Mouse (Mus musculus): ENCODE measurements around the gene Stum. TPM values are rescaled to one million over a fixed set of nuclear protein-coding genes. Genes with fewer than 3 reads are reported as not detected.

Gene Stum
- polyA plus RNA-seq, 1 experiment from 2014 or later = 0.12 TPM

GRCm38 (mm10) chr1:180492777-180493176 lies 9.5 kb upstream of the Stum start:
- WGBS (ENCODE audit: insufficient replicate concordance) = 46% methylated on average over 9 of the region's 9 CpGs
- no peak overlapping the region for H3K4me2 ChIP-seq

DNA sequence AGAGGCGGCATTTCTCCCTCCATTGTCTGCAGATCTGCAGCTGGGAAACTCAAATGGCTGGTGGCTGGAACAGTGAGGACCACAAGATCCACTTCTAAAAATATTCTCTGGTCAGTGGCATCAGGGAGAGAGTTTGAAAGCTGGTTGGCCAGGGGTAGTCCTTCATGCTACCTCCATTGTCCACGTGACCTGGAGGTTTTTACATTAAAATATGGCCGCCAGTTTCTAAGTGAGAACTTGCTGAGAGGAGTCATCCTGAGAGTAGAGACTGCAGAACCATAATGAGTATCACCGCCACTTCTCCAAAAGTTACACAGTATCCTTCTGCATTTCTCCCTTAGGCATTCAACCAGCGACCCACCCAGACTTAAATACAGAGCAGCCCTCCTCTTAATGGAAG lies 2.0 kb upstream of the Stum start:
- H3K9ac ChIP-seq = no peak overlapping the region
- DNase-seq = no peak
- H3K27me3 ChIP-seq = peaks cover 53% of the 10 kb centered on the region
- no peak overlapping the region for H3K4me3 ChIP-seq (replicated peaks)
- ATAC-seq (ENCODE audit: low read depth) = no peak
- no peaks in the 10 kb centered on the region for H3K9me3 ChIP-seq (replicated peaks)
- no peak overlapping the region for H3K27ac ChIP-seq
- H3K36me3 ChIP-seq = no peaks in the 10 kb centered on the region
- WGBS (ENCODE audit: insufficient replicate concordance) = 62% methylated on average over 5 of the region's 5 CpGs
- no peak overlapping the region for H3K4me2 ChIP-seq
- peaks cover 17% of the 10 kb centered on the region for H3K4me1 ChIP-seq (replicated peaks)

More at GRCm38 (mm10) chr1:180492777-180493176, 9.5 kb upstream of the Stum start:
- no peak overlapping the region for H3K4me3 ChIP-seq (replicated peaks)
- no peaks in the 10 kb centered on the region for H3K27me3 ChIP-seq
- no peaks in the 10 kb centered on the region for H3K4me1 ChIP-seq (replicated peaks)
- no peak overlapping the region for H3K9ac ChIP-seq
- H3K9me3 ChIP-seq (replicated peaks) = no peaks in the 10 kb centered on the region
- no peaks in the 10 kb centered on the region for H3K36me3 ChIP-seq
- no peak for DNase-seq
- H3K27ac ChIP-seq = no peak overlapping the region
- ATAC-seq (ENCODE audit: low read depth) = no peak

- Histone ChIP-seq H3K4me1 (replicated peaks) (peaks cover 17% of the 10 kb centered on the region), H3K4me2 (peak overlapping the region; percentile 53), H3K4me3 (replicated peaks) (peak overlapping the region; percentile 38), H3K36me3 (no peaks in the 10 kb centered on the region), H3K27ac (no peak overlapping the region), H3K9me3 (replicated peaks) (no peaks in the 10 kb centered on the region), H3K27me3 (peaks cover 60% of the 10 kb centered on the region), H3K9ac (no peak overlapping the region)
- WGBS (ENCODE audit: insufficient replicate concordance) = 6% methylated on average over 39 of the region's 39 CpGs
- DNase-seq (no peak), ATAC-seq (ENCODE audit: low read depth) (no peak)
Observed at GRCm38 (mm10) chr1:180482840-180483398, 385 bp downstream of the Stum start.

GRCm38 (mm10) chr1:180481956-180482355 lies 1.3 kb downstream of the Stum start:
- Histone ChIP-seq H3K9ac (no peak overlapping the region), H3K27me3 (peaks cover 60% of the 10 kb centered on the region), H3K9me3 (replicated peaks) (no peaks in the 10 kb centered on the region), H3K4me3 (replicated peaks) (no peak overlapping the region), H3K36me3 (no peaks in the 10 kb centered on the region), H3K27ac (no peak overlapping the region), H3K4me1 (replicated peaks) (peaks cover 17% of the 10 kb centered on the region), H3K4me2 (no peak overlapping the region)
- WGBS (ENCODE audit: insufficient replicate concordance) = 37% methylated on average over 10 of the region's 10 CpGs
- DNase-seq = no peak
- no peak for ATAC-seq (ENCODE audit: low read depth)

DNA sequence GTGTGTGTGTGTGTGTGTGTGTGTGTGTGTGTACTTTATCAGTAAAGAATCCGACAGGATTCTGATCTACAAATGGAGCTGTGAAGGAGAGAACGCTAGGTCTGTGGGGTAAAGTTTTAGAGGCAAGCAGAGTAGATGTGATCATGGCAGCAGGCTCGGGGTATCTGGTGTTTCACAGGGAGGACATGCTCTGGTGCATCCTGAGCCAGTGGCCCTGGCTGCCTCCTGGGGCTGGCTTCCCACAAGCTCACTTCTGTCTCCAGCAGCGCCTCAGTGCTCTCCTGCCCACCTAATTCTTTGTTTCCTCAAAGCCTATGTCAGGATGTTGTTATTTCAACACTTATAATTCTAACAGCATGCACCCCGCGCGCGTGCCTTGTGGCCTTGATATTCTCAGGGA lies 2.0 kb downstream of the Stum start:
- Histone ChIP-seq H3K4me2 (no peak overlapping the region), H3K9ac (no peak overlapping the region), H3K27me3 (peaks cover 64% of the 10 kb centered on the region), H3K36me3 (no peaks in the 10 kb centered on the region), H3K27ac (no peak overlapping the region), H3K4me3 (replicated peaks) (no peak overlapping the region), H3K4me1 (replicated peaks) (peaks cover 17% of the 10 kb centered on the region), H3K9me3 (replicated peaks) (no peaks in the 10 kb centered on the region)
- ATAC-seq (ENCODE audit: low read depth) = no peak
- WGBS (ENCODE audit: insufficient replicate concordance) = 43% methylated on average over 8 of the region's 8 CpGs
- DNase-seq = no peak

- no peak overlapping the region for H3K9ac ChIP-seq
- H3K27ac ChIP-seq = no peak overlapping the region
- H3K36me3 ChIP-seq = no peaks in the 10 kb centered on the region
- no peaks in the 10 kb centered on the region for H3K9me3 ChIP-seq (replicated peaks)
- no peak for ATAC-seq (ENCODE audit: low read depth)
- H3K4me3 ChIP-seq (replicated peaks) = no peak overlapping the region
- peaks cover 17% of the 10 kb centered on the region for H3K4me1 ChIP-seq (replicated peaks)
- WGBS (ENCODE audit: insufficient replicate concordance) = 38% methylated on average over 6 of the region's 6 CpGs
- peaks cover 64% of the 10 kb centered on the region for H3K27me3 ChIP-seq
- no peak for DNase-seq
- no peak overlapping the region for H3K4me2 ChIP-seq
Observed at GRCm38 (mm10) chr1:180480325-180480724, 3.0 kb downstream of the Stum start.

DNA sequence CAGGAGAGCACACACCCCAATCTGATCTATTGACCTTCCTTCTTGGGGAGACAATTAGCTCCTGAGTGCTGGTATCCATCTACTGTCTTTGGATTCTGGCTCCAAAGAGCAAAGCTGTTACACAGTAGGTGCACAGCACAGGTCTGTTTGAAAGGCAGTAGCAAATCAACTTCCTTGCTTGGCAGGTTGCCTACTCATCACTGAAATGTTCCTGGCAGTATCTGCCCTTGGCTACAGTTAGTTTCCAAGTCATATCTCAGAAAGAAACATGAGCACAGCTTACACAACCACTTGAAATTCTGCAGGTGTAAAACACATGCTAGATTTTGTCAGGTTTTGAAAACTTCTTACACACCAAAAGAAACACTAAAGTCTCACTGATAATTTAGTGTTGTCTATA lies 9.7 kb downstream of the Stum start:
- DNase-seq (no peak), ATAC-seq (ENCODE audit: low read depth) (no peak)
- Histone ChIP-seq H3K36me3 (no peaks in the 10 kb centered on the region), H3K27me3 (peaks cover 7% of the 10 kb centered on the region; the same call in 1 of the 2 replicates), H3K27ac (no peak overlapping the region), H3K9me3 (replicated peaks) (no peaks in the 10 kb centered on the region), H3K4me2 (no peak overlapping the region), H3K4me1 (replicated peaks) (no peaks in the 10 kb centered on the region), H3K9ac (no peak overlapping the region), H3K4me3 (replicated peaks) (no peak overlapping the region)

- no peak for DNase-seq
- no peak overlapping the region for H3K9ac ChIP-seq
- no peak overlapping the region for H3K4me3 ChIP-seq (replicated peaks)
- no peak overlapping the region for H3K4me2 ChIP-seq
- no peaks in the 10 kb centered on the region for H3K36me3 ChIP-seq
- no peaks in the 10 kb centered on the region for H3K27me3 ChIP-seq
- WGBS (ENCODE audit: insufficient replicate concordance) = 77% methylated on average over 4 of the region's 4 CpGs
- H3K9me3 ChIP-seq (replicated peaks) = no peaks in the 10 kb centered on the region
- H3K4me1 ChIP-seq (replicated peaks) = no peaks in the 10 kb centered on the region
- no peak overlapping the region for H3K27ac ChIP-seq
- no peak for ATAC-seq (ENCODE audit: low read depth)
Observed at GRCm38 (mm10) chr1:180468004-180468403, 15.3 kb downstream of the Stum start.

DNA sequence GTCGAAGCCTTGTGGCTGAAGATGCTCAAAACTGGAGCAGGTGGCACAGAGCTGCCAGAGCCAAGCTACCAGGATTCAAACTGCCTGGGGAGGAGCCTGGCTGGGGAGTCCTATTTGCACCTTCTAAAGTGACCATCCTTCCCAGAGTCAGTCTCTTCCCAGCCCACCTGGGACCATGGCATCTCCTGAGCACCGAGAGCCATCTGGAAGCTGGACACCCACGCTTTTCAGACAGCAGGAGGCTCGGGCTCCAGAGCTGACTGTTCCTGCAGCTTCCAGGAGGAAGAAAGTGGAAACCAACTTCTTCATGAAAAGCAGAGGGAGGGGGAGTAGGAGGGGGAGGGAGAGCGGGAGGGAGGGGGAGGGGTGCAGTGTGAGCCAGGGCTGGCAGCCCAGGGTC lies 17.7 kb downstream of the Stum start:
- Histone ChIP-seq H3K9ac (no peak overlapping the region), H3K9me3 (replicated peaks) (no peaks in the 10 kb centered on the region), H3K27me3 (no peaks in the 10 kb centered on the region), H3K4me1 (replicated peaks) (no peaks in the 10 kb centered on the region), H3K27ac (no peak overlapping the region), H3K4me3 (replicated peaks) (no peak overlapping the region), H3K4me2 (no peak overlapping the region), H3K36me3 (no peaks in the 10 kb centered on the region)
- DNase-seq (no peak), ATAC-seq (ENCODE audit: low read depth) (no peak)
- 49% methylated on average over 5 of the region's 5 CpGs for WGBS (ENCODE audit: insufficient replicate concordance)

GRCm38 (mm10) chr1:180464357-180464756 lies 18.9 kb downstream of the Stum start:
- 76% methylated on average over 5 of the region's 5 CpGs for WGBS (ENCODE audit: insufficient replicate concordance)
- Histone ChIP-seq H3K27ac (no peak overlapping the region), H3K9ac (no peak overlapping the region), H3K36me3 (no peaks in the 10 kb centered on the region), H3K4me3 (replicated peaks) (no peak overlapping the region), H3K4me2 (no peak overlapping the region), H3K4me1 (replicated peaks) (no peaks in the 10 kb centered on the region), H3K27me3 (0 out of 2 replicates have a peak, but pooled peaks cover 7% of the 10 kb centered on the region), H3K9me3 (replicated peaks) (no peaks in the 10 kb centered on the region)
- ATAC-seq (ENCODE audit: low read depth) (no peak), DNase-seq (no peak)

DNA sequence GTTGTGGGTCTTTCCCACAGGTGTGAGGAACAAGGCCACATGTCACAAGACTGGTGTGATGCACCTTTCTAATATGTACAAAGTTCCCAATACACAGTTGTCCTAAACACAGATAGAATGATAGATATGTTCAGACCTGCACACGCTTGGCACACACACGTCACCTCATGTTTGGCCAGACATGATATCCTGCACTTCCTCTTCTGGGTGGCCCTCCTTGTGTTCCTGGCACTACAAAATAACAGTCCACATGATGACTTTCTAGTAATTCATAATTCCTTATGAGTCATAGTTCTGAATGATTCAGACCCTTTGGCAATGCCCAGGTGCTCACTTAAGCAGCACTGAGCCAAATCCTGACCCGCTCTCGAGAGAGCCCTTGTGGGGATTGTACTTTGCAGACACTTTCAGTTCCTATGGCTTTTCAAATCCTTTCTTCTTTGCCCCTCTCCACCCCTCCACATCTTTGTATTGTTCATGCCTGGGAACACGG lies 20.3 kb downstream of the Stum start:
- 72% methylated on average over 5 of the region's 5 CpGs for WGBS (ENCODE audit: insufficient replicate concordance)
- H3K4me1 ChIP-seq (replicated peaks) = no peaks in the 10 kb centered on the region
- no peak overlapping the region for H3K4me3 ChIP-seq (replicated peaks)
- DNase-seq (no peak), ATAC-seq (ENCODE audit: low read depth) (no peak)
- no peak overlapping the region for H3K9ac ChIP-seq
- H3K36me3 ChIP-seq = no peaks in the 10 kb centered on the region
- H3K27me3 ChIP-seq = peaks cover 11% of the 10 kb centered on the region
- H3K27ac ChIP-seq = no peak overlapping the region
- no peak overlapping the region for H3K4me2 ChIP-seq
- H3K9me3 ChIP-seq (replicated peaks) = no peaks in the 10 kb centered on the region

DNA sequence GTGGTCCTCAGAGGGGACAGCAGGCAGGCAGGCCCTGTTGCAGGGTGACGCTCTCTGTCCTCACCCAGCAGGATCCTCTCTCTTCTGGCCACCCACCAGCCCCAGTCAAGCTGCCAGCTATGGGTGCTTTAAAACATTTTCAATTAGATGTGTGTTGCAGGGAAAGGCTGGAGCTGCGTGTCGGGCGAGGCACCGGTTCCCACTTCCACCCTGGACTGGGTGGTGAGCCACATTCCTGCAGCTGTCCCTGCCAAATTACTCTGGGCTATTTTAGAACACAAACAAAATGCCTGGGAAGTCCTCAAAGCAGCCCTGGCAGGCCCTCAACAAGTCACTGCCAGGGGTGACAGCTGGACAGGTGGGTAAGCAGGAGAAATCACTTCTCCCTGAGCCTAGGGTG lies 20.9 kb downstream of the Stum start:
- no peak overlapping the region for H3K9ac ChIP-seq
- DNase-seq = no peak
- H3K27ac ChIP-seq = no peak overlapping the region
- no peak for ATAC-seq (ENCODE audit: low read depth)
- H3K4me2 ChIP-seq = no peak overlapping the region
- H3K27me3 ChIP-seq = peaks cover 11% of the 10 kb centered on the region
- WGBS (ENCODE audit: insufficient replicate concordance) = 77% methylated on average over 5 of the region's 5 CpGs
- no peak overlapping the region for H3K4me3 ChIP-seq (replicated peaks)
- H3K4me1 ChIP-seq (replicated peaks) = no peaks in the 10 kb centered on the region
- H3K9me3 ChIP-seq (replicated peaks) = no peaks in the 10 kb centered on the region
- no peaks in the 10 kb centered on the region for H3K36me3 ChIP-seq
